Mouse (Mus musculus) midbrain, postnatal 0 days (tissue): ENCODE measurements around the gene Crtac1. TPM values are rescaled to one million over a fixed set of nuclear protein-coding genes. Genes with fewer than 3 reads are reported as not detected.

Experiments
- ATAC-seq: fragments of 200-750 bp; cut with Nextera tagmentation; 2 replicates; pipeline ENCODE4 v1.8.0; 2017; ENCODE audit warnings: moderate number of reproducible peaks, mild to moderate bottlenecking, moderate TSS enrichment, moderate library complexity; ENCODE audit not compliant: low FRiP score
- DNase-seq: peaks from one replicate; pipeline ENCODE4 v3.0.0-alpha.2; 2015; ENCODE audit warnings: low spot score
- H3K27ac ChIP-seq: fragments of 300-500 bp; sonication (generic); 2 replicates; pipeline ENCODE4 v1.5.1; 2014; ENCODE audit warnings: low read depth, mild to moderate bottlenecking, low read length, mixed read lengths
- H3K27me3 ChIP-seq: fragments of 300-500 bp; sonication (generic); 2 replicates; pipeline ENCODE4 v1.6.1; 2014; ENCODE audit warnings: low read length, control low read depth, mixed read lengths; ENCODE audit not compliant: insufficient read depth
- H3K36me3 ChIP-seq: fragments of 300-500 bp; sonication (generic); 2 replicates; pipeline ENCODE4 v1.6.1; 2014; ENCODE audit warnings: low read length, control low read depth, mixed read lengths; ENCODE audit not compliant: insufficient read depth
- H3K4me1 ChIP-seq: fragments of 300-500 bp; sonication (generic); 2 replicates; pipeline ENCODE4 v1.6.1; 2014; ENCODE audit warnings: mild to moderate bottlenecking, control low read depth, antibody characterized with exemption, low read length, mixed read lengths; ENCODE audit not compliant: insufficient read depth
- H3K4me2 ChIP-seq: fragments of 300-500 bp; sonication (generic); 2 replicates; pipeline ENCODE4 v1.6.1; 2014; ENCODE audit warnings: low read depth, mild to moderate bottlenecking, low read length, mixed read lengths; ENCODE audit not compliant: poor library complexity, severe bottlenecking
- H3K4me3 ChIP-seq: fragments of 300-500 bp; sonication (generic); 2 replicates; pipeline ENCODE4 v1.5.1; 2014; ENCODE audit warnings: low read depth, mild to moderate bottlenecking, low read length, moderate library complexity
- H3K9ac ChIP-seq: fragments of 300-500 bp; sonication (generic); replicated peaks from 2 replicates; pipeline ENCODE4 v1.6.1; 2014; ENCODE audit warnings: mild to moderate bottlenecking, low read length, moderate library complexity, mixed read lengths; ENCODE audit not compliant: poor library complexity, severe bottlenecking
- H3K9me3 ChIP-seq: fragments of 300-500 bp; sonication (generic); 2 replicates; pipeline ENCODE4 v1.6.1; 2016; ENCODE audit warnings: low read length, control low read depth
- CTCF ChIP-seq: IDR thresholded peaks from 2 replicates; pipeline ENCODE4 v1.5.1; 2016; ENCODE audit warnings: antibody characterized with exemption, mild to moderate bottlenecking
- WGBS: fragments of 180-500 bp; shearing (Covaris S2); extraction: QIAGEN DNeasy Blood & Tissue Kit; methylation state at CpG from one replicate; pipeline ENCODE4 v1.1.7; 2014; 5-methylcytosine and 5-hydroxymethylcytosine counted together
- polyA plus RNA-seq: library from polyadenylated mRNA; unstranded; fragments of >200 nt; fragmentation: Nextera tagmentation; extraction: Ambion mirVana; gene quantifications from 2 replicates; pipeline ENCODE4 v1.2.1, GENCODE M21; 2015
- total RNA-seq: library from RNA; depleted of rRNA; stranded (reverse); fragments of >200 nt; gene quantifications from 2 replicates; pipeline ENCODE4 v1.2.3, GENCODE M21; 2014

Gene Crtac1
- total and polyA plus RNA-seq, 2 experiments from 2014 or later = 22.0 to 40.7 TPM

DNA sequence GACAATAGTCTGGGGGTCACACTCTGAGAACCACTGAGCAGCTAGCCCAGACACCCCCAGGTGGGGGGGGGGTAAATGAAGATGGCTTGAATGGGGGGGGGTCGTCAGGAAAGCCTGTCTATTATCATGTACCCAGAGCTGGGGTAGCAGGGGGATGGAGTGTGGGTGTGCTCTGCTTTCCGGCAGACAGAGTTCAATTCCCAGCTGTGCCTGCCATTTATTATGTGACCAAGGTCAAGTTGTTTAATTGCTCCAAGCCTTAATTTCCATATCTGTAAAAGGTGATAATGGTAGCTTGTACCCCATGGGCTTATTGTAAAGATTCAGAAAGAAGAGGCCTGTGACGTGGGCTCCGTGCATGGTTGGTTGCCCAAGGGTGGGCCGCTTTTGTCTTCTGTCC, 109.6 kb downstream of the Crtac1 start:
- WGBS = 46% methylated on average over 5 of the region's 5 CpGs
- ATAC-seq (no peak), DNase-seq (no peak)
- TF ChIP-seq CTCF = no peak
- Histone ChIP-seq H3K4me2 (no peak overlapping the region), H3K9ac (no peak overlapping the region), H3K4me1 (0 out of 2 replicates have a peak, but pooled peaks cover 8% of the 10 kb centered on the region), H3K27ac (no peak overlapping the region), H3K9me3 (no peaks in the 10 kb centered on the region), H3K4me3 (no peak overlapping the region), H3K36me3 (no peaks in the 10 kb centered on the region), H3K27me3 (no peaks in the 10 kb centered on the region)

DNA sequence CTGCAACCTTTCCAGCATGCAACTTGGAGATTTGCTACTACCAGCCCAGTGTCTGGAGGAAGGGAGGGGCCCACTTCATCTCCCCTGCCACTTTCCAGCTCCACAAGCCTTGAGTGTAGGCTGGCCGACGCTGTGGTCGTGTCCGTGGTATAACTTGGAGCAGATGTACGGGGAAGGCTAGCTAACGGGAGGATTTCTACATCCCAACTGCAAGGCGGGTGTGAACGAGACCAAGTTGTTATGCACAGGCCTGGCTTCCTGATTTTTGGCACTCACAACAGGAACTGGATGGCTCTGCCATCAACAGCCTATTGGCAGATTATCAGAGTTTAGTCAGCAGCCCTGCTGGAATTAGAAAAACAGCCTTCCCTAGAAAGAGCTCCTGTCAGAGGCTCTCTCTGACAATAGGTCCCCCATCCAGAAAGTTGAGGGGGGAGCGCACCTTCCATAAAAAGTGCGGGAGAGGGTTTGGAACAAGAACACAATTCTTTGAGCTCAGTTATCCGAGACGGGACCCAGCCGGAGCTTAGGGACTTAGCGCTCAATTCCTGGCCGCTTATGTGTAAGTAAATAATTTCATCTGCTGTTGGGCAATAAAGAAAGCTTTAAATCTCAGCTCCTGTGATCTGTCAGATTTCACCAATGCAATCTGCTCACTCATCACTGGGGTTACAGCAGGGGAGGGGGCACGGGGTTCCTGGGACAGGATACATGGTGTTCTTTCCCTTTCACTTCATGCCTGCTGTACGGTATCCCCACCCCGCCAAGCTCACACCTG, 113.7 kb downstream of the Crtac1 start:
- no peak overlapping the region; the same call in 1 of the 2 replicates for H3K4me2 ChIP-seq
- no peak overlapping the region for H3K4me3 ChIP-seq
- DNase-seq (peak; percentile 72), ATAC-seq (no peak)
- peak overlapping the region; percentile 12; the same call in 1 of the 2 replicates for H3K27ac ChIP-seq
- H3K27me3 ChIP-seq = no peaks in the 10 kb centered on the region
- 0 out of 2 replicates have a peak, but pooled peaks cover 11% of the 10 kb centered on the region for H3K4me1 ChIP-seq
- no peak for TF ChIP-seq CTCF
- WGBS = 37% methylated on average over 18 of the region's 18 CpGs
- H3K9me3 ChIP-seq = no peaks in the 10 kb centered on the region
- H3K36me3 ChIP-seq = no peaks in the 10 kb centered on the region
- H3K9ac ChIP-seq = 0 out of 2 replicates have a peak overlapping the region, but pooled peaks have one; percentile 19

- peak; percentile 72 for ATAC-seq
- H3K27me3 ChIP-seq = no peaks in the 10 kb centered on the region
- H3K36me3 ChIP-seq = no peaks in the 10 kb centered on the region
- WGBS = 36% methylated on average over 8 of the region's 8 CpGs
- peak; percentile 89 for DNase-seq
- no peak overlapping the region for H3K27ac ChIP-seq
- no peak overlapping the region for H3K4me2 ChIP-seq
- TF ChIP-seq CTCF = no peak
- H3K9me3 ChIP-seq = no peaks in the 10 kb centered on the region
- no peak overlapping the region for H3K4me3 ChIP-seq
- 0 out of 2 replicates have a peak overlapping the region, but pooled peaks have one; percentile 14 for H3K9ac ChIP-seq
- 0 out of 2 replicates have a peak, but pooled peaks cover 11% of the 10 kb centered on the region for H3K4me1 ChIP-seq
Observed at GRCm38 (mm10) chr19:42316998-42317397, 114.6 kb downstream of the Crtac1 start.

GRCm38 (mm10) chr19:42316525-42316924, 115.1 kb downstream of the Crtac1 start:
- Histone ChIP-seq H3K36me3 (no peaks in the 10 kb centered on the region), H3K27me3 (no peaks in the 10 kb centered on the region), H3K9me3 (no peaks in the 10 kb centered on the region), H3K4me1 (0 out of 2 replicates have a peak, but pooled peaks cover 11% of the 10 kb centered on the region), H3K4me3 (no peak overlapping the region), H3K4me2 (no peak overlapping the region), H3K27ac (no peak overlapping the region), H3K9ac (0 out of 2 replicates have a peak overlapping the region, but pooled peaks have one; percentile 14)
- no peak for TF ChIP-seq CTCF
- ATAC-seq (peak; percentile 39; the same call in 1 of the 2 replicates), DNase-seq (peak; percentile 73)
- WGBS = 81% methylated on average over 2 of the region's 2 CpGs

- Histone ChIP-seq H3K4me1 (0 out of 2 replicates have a peak, but pooled peaks cover 11% of the 10 kb centered on the region), H3K9me3 (no peaks in the 10 kb centered on the region), H3K36me3 (no peaks in the 10 kb centered on the region), H3K9ac (no peak overlapping the region), H3K4me3 (no peak overlapping the region), H3K27ac (no peak overlapping the region), H3K27me3 (no peaks in the 10 kb centered on the region), H3K4me2 (no peak overlapping the region)
- peak; percentile 99 for TF ChIP-seq CTCF
- DNase-seq (peak; percentile 91), ATAC-seq (peak; percentile 67)
- 0% methylated on average over 1 of the region's 1 CpGs for WGBS
Observed at GRCm38 (mm10) chr19:42315914-42316313, 115.7 kb downstream of the Crtac1 start.

- peak; percentile 40 for DNase-seq
- no peak overlapping the region for H3K4me3 ChIP-seq
- no peaks in the 10 kb centered on the region for H3K9me3 ChIP-seq
- ATAC-seq = no peak
- H3K4me2 ChIP-seq = no peak overlapping the region
- 78% methylated on average over 6 of the region's 6 CpGs for WGBS
- H3K27ac ChIP-seq = no peak overlapping the region
- no peaks in the 10 kb centered on the region for H3K27me3 ChIP-seq
- no peaks in the 10 kb centered on the region for H3K36me3 ChIP-seq
- H3K9ac ChIP-seq = no peak overlapping the region
- TF ChIP-seq CTCF = no peak
- H3K4me1 ChIP-seq = 0 out of 2 replicates have a peak, but pooled peaks cover 11% of the 10 kb centered on the region
Observed at GRCm38 (mm10) chr19:42315070-42315679, 116.4 kb downstream of the Crtac1 start.
